Mouse (Mus musculus): ENCODE results near the gene Cpsf6.

The Cpsf6 gene

GRCm38 (mm10) chr10:117413562-117414527 lies 34.0 kb upstream of the Cpsf6 start:
- no peak for DNase-seq (ENCODE audit: extremely low spot score, low spot score)

GRCm38 (mm10) chr10:117412474-117413057 lies 32.8 kb upstream of the Cpsf6 start:
- DNase-seq (ENCODE audit: extremely low spot score, low spot score), result no peak

- DNase-seq (ENCODE audit: extremely low spot score, low spot score), result no peak
These were observed 32.1 kb upstream of the Cpsf6 start for GRCm38 (mm10) chr10:117411716-117412473.

- no peak for DNase-seq (ENCODE audit: extremely low spot score, low spot score)
These were observed 31.3 kb upstream of the Cpsf6 start for GRCm38 (mm10) chr10:117411131-117411530.

- DNase-seq (ENCODE audit: extremely low spot score, low spot score), result no peak
These were observed 30.8 kb upstream of the Cpsf6 start for GRCm38 (mm10) chr10:117410481-117411048.

GRCm38 (mm10) chr10:117409373-117410354 lies 29.8 kb upstream of the Cpsf6 start:
- no peak for DNase-seq (ENCODE audit: extremely low spot score, low spot score)

- no peak for DNase-seq (ENCODE audit: extremely low spot score, low spot score)
These were observed 28.9 kb upstream of the Cpsf6 start for GRCm38 (mm10) chr10:117408545-117409372.

GRCm38 (mm10) chr10:117407734-117408288 lies 28.0 kb upstream of the Cpsf6 start:
- DNase-seq (ENCODE audit: extremely low spot score, low spot score), result no peak

GRCm38 (mm10) chr10:117406843-117407733 lies 27.3 kb upstream of the Cpsf6 start:
- no peak for DNase-seq (ENCODE audit: extremely low spot score, low spot score)

- DNase-seq (ENCODE audit: extremely low spot score, low spot score), result no peak
These were observed 26.4 kb upstream of the Cpsf6 start for GRCm38 (mm10) chr10:117406283-117406588.

GRCm38 (mm10) chr10:117405526-117406282 lies 25.9 kb upstream of the Cpsf6 start:
- no peak for DNase-seq (ENCODE audit: extremely low spot score, low spot score)

GRCm38 (mm10) chr10:117404384-117404783 lies 24.6 kb upstream of the Cpsf6 start:
- DNase-seq (ENCODE audit: extremely low spot score, low spot score), result no peak

- no peak for DNase-seq (ENCODE audit: extremely low spot score, low spot score)
These were observed 23.6 kb upstream of the Cpsf6 start for GRCm38 (mm10) chr10:117403344-117403953.

GRCm38 (mm10) chr10:117402403-117403333 lies 22.9 kb upstream of the Cpsf6 start:
- peak; percentile 36 for DNase-seq (ENCODE audit: extremely low spot score, low spot score)

- DNase-seq (ENCODE audit: extremely low spot score, low spot score), result no peak
These were observed 21.5 kb upstream of the Cpsf6 start for GRCm38 (mm10) chr10:117401364-117401763.
